Mouse (Mus musculus) erythroblast, embryonic 14.5 days (primary cell): ENCODE data around the gene Erlec1.

Source experiments
- GATA1 ChIP-seq: IDR thresholded peaks from 2 replicates; pipeline ENCODE4 v1.6.1; 2012; ENCODE audit warnings: low read length, inconsistent platforms, mixed read lengths
- TAL1 ChIP-seq: IDR thresholded peaks from 3 replicates; pipeline ENCODE4 v1.6.1; 2012; ENCODE audit warnings: low read length, inconsistent platforms, mixed read lengths

DNA sequence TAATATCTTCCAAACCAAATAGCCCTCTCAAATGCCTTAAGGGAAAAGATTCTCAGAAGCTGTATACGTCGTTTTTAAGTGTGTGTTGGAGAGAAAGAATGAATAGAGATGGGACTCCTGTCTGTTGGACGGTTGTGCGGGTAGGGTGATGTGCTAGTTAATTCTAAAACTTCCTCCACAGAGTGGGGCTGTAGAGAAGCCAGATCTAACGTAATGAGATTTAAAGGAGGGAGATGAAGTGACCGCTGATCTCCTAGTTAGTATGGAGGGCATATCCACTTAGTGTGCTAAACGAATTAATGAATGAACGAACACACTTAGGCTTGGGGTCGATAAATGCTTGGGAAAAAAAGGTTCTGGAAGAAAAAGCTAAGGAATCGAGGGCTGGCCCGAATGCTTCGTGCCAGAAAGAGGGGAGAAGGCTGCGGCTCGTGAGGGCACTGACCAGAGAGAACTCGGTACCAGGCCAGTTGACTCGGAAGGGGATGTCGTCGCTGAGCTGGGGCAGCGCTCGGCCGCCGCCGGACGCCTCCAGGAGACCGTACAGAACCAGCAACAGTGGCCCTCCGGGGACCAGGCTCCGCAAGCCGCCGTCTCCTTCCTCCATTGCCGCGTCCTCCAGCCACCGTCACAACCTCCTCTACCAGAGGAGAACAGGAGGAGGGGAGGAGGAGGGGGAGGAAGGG lies 523 bp downstream of the Erlec1 start:
- TF ChIP-seq GATA1, result no peak
- no peak for TF ChIP-seq TAL1
